Mouse (Mus musculus): ENCODE data around the gene Acvr1.

The Acvr1 gene

DNA sequence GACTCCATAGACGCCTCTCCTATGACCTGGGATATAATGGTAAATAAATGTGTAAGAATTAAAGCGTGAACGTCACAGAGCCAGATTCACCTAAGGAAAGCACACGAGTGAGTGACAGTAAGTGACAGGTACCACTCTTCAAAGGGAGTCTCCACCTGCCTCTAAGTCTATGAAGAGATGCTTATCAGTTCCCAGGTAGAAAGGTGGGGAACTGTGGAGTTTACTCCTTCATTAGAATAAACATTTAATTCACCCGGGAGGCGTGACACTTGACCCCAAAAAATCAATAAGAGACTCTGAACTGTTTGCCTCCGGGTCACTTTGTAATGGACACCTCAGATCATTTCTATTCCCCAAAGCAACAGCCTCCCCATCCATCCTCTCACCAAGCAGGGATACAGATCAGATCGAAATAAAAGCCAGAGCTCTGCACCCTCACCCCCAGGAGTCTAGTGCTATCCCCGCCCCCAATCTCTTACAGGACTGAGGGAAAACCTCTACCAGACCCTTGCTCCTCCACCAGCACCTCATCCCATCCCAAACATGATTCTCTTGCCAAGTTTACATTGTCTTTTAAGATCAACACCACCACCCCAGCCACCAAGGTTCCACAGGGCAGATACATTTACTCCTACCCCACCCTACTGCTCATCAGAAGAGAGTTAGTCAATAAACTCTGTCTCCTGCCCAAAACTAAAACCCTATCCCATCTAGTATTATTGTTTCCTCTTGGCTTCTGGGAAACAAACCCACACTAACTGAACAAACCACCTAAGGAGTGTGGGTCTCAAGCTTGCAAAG lies 9.7 kb downstream of the Acvr1 start:
- no peak for DNase-seq (ENCODE audit: low spot score in 2 of 2)

DNA sequence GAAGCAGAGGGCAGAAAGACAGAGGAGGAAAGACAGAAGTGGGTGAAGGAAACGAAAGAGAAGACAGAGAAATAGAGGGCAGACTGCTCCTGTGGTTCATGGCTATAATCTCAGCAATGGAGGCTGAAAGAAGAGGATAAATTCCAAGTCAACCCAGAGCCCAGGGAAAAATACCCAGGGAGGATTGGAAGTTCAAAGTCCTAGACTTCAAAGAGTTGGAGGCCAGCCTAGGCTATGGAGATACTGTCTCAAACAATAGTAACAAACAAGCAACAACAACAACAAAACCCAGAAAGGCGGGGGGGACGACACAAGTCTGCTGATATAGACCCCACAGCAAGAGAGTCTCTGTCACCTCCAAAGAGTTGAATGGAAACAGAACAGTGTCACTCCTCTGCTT lies 14.7 kb downstream of the Acvr1 start:
- no peak for DNase-seq (ENCODE audit: low spot score in 2 of 2)

DNA sequence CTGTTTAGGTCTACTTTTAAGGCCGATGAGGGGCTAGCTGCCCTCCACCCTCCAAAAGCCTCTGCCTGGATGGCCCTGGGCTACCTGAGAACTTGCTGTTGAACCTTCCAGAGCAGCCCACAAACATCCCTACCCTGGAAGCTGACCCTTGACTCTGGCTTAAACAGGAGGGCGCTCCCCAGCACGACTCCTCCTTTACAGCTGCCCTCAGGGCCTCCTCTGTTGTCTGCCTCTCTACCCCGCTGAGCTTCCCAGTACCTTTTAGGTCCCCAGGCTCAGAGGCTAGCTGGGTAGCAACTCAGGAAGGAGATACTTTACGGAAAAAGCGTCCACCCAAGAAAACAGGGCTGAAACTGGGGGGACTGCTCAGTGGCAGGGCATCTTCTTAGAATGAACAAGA lies 15.1 kb downstream of the Acvr1 start:
- DNase-seq (ENCODE audit: low spot score in 2 of 2), result no peak

DNA sequence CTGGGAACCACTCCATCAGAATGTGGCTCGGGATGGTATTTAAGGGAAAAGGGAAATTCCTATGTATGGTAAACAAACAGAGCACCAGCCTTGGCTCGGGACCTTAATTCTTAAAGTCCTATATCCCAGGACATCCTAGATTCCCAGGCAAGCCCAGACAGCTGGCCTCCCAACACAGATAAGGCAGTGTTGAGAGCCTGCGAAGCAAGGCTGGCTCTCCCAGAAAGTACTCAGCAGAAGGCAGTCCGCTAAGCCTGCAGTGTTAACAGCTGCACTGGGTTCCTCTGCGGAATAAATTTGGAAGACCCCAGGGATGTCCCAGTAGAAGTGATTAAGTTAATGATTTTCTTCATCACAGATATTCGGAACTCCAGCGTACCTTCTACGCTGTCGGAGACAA lies 16.5 kb downstream of the Acvr1 start:
- DNase-seq (ENCODE audit: low spot score in 2 of 2), result no peak

DNA sequence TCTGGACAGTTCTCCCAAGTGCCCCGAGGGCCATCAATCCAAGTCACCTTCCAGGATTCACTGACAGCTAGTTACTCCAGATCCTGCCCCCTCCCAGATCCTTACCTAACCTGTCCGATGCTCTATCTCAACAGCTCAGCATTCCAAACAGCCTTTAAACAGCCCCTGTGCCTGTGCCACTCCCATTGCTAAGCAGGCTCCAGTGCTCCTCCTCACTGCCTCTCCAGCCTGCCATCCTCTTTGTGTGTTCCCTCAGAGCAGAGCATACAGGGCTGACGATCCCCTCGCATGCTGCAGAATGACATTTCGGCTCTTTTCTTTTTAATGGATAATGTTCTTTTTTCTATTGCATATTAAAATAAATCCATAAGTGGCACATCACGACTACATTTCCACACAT lies 17.0 kb downstream of the Acvr1 start:
- DNase-seq (ENCODE audit: low spot score in 2 of 2), result no peak

DNA sequence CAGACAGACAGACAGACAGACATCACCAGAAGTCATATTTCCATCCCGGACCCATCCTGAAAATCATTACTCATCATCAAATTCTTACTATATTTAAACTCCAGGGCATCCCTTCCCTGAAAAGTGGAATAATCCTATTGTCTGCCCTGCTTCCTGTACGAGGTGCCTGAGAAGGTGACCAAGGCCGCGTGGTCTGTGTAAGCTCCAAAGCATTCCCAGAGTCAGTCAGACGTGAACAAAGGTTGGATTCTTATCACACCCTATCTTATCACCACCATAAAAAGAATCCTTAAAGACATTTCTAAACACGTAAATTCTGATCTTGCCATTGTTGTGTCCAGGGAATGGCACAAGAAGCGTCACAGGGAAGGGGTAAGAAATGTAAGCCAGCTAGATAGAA lies 18.0 kb downstream of the Acvr1 start:
- no peak for DNase-seq (ENCODE audit: low spot score in 2 of 2)

DNA sequence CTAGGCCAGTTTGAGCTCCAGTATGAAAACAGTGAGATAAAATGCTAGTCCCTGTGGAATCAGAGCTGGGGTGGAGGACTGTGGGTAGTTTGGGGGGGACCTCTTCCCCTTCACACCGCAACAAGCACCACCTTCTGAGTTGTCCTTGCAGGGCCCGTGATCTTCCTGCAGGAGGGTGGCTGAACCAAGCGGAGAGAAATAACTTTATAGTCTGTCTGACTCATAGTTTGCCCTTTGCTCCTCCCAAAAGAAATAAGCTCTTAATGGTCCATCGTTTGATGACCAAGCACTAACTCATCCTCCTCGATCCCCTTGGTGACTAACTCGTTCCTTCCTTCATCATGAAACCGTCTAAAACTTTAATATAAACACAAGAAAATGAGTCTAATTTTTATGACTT lies 20.7 kb downstream of the Acvr1 start:
- no peak for DNase-seq (ENCODE audit: low spot score in 2 of 2)

DNA sequence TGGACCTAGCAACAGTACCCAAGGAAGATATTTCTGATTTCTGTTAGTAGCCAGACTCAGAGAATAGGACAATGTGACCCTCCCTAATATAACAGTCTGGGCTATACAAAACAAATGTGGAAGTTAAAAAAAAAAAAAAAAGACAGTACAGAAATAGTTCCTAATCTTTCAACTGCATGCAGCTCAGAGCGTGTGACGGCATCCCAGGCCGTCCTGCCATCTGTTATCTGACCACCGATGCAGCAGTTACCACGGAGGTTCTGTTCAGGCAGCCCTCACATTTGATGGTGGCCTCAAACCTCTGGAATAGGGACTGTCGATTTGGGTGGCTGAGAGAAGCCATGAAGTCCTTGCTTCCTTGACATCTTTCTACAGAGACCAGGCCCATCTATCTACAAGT lies 22.6 kb downstream of the Acvr1 start:
- DNase-seq (ENCODE audit: low spot score in 2 of 2), result no peak

DNA sequence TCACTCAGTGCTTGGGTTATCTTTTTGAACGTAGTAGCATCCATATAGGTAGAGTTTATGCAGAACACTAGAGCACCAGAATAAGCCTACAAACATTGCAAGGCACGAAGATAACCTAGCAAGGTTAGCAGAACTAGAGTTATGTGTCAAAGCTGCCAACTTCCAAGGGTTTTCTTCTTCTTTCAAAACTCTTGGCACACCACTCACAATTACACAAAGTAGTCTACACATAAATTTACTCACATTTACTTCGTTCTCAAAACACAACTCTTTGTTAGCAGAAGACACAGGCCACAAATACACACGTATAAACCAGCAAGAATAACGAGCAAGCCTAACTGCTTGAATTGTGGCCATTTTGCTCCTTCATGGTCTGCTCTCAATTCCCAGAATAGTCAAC lies 23.7 kb downstream of the Acvr1 start:
- DNase-seq (ENCODE audit: low spot score in 2 of 2), result no peak

DNA sequence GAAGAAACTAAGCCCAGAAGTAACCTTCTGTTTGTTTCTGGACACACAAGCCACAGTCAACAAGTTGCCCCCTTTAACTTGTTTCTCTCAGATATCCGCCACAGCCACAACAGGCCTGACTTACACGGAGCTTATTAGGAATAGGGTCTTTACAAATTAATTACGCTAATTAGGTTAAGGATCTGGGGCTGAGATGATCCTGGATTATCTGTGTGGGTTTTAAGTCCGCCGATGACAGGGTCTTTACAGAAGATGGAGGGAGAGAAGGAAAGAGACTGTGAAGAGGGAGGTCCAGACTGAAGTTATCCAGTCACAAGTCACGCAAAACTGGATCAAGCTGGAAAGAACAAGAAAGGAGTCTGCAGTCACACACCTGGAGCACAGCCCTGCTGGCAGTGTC lies 28.8 kb downstream of the Acvr1 start:
- DNase-seq (ENCODE audit: low spot score in 2 of 2), result no peak

DNA sequence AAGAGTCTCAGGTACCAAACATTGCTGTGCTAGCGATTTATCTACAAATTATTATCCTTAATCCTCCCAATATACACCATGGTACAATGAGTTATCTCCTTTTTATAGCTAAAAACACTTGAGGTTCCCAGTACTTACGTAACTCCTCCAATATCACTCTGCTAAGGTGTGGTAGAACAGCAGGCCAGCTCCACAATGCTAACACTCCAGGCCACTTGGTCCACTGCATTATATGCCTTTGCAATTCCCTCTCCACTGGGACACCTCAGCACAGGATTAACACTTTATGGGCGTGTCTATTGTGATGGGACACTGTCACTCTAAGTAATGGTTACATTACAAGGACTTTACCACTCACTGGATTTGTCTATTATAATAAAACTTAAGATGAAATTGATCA lies 30.2 kb downstream of the Acvr1 start:
- no peak for DNase-seq (ENCODE audit: low spot score in 2 of 2)

DNA sequence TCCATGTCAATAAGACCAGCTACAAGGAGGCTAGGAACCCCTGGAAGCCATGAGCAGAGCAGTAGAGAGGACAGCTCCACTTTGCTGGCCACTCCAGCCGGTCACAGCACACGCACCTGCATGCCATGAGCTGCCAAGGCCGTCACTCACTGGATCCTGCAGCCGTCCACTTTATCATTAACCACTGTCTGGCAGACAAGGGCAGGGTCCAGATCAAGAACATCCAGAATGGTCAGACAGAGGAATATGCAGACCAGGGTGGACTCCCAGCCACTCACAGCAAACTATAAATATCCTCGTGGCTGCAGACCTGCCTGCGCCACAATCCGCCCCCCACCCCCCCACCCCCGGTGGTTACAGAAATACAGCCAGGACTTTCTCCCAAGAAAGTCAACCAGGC lies 31.7 kb downstream of the Acvr1 start:
- no peak for DNase-seq (ENCODE audit: low spot score in 2 of 2)

DNA sequence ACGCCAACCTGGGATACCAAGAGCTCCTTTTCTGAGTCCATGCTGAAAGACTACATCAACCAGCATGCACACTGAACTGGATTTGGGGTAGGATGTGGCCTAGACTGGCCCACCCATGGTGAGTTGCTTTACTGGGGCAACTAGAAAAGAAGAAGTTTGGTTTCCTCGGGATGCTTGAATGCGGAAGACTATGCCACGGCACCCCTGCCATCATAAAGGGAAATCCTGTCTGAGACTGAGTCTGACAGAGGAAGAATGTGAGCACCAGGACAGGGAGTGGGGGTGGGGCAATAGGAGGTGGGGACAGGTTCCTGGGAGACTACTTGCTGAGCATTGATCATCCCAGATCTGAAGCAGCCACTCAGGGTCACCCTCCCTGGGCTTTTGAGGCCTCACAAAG lies 32.6 kb downstream of the Acvr1 start:
- DNase-seq (ENCODE audit: low spot score in 2 of 2), result no peak

DNA sequence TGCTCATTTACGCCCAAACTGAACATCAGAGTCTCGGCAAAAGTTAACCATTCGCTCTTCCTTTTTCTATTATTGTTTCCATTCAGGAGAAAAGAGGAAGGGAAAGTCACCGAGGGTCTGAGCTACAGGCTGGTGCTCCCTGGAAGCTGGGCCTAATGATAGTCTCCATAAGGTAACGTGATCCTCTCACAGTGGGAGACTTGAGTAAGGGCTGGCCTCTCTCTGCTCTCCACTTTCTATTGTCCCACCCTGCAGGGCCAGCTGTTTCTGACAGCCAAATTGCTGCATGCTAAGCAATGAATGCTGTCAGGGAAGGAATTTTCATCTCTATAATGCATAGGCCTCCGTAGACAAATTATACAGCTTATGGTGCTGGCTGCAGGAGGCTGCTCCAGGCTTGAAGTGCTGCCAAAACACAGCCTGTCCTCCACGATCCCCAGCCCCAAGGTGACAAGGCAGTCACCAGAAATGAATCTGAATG lies 33.4 kb downstream of the Acvr1 start:
- no peak for DNase-seq (ENCODE audit: low spot score in 2 of 2)

DNA sequence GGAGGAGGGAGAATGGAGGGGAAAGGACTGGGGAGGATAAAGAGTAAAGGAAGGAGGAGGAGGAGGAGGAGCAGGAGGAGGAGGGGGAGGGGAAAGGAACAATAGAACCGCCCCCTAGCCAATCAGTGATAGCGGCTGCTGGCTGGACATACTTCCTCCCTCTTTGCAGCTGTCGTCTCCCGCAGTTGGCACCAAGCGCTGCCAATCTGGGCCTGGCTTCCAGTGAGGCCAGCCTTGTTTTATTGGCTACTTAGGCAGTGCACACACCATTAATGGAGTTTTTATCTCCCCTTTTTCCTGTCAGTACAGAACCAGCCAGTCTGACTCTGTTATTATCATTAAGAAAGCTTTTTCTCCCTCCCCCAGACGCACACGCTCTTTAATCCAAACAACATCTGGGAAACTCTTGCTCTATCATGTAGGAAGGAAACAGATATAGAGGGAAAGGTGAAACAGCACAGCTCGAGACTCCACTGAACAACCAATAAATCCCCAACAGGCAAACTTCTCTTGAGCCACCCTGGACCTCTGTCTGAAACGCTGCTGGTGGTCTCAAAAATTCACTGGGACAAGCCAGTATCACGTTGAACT lies 34.6 kb downstream of the Acvr1 start:
- DNase-seq (ENCODE audit: low spot score in 2 of 2), result peak; percentile 76 to 79

DNA sequence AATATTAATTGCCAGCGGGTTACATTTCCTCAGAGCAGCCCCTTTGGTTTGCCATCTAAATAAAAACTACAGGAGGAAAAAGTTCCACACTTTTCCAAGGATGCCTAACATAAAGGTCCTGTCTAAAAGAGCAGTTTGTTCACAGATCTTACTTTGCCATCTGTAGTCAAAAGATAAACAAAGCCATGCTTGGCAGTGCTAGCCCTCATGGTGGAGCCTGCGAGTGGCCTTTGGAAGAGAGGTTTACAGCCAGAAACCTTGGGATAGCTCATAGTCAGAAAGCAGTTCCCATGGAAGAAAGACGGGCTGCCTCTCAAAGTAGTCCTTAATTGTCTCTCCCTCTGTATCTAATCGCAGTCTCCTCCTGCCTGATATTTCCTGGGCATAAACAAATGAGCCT lies 36.4 kb downstream of the Acvr1 start:
- no peak for DNase-seq (ENCODE audit: low spot score in 2 of 2)

DNA sequence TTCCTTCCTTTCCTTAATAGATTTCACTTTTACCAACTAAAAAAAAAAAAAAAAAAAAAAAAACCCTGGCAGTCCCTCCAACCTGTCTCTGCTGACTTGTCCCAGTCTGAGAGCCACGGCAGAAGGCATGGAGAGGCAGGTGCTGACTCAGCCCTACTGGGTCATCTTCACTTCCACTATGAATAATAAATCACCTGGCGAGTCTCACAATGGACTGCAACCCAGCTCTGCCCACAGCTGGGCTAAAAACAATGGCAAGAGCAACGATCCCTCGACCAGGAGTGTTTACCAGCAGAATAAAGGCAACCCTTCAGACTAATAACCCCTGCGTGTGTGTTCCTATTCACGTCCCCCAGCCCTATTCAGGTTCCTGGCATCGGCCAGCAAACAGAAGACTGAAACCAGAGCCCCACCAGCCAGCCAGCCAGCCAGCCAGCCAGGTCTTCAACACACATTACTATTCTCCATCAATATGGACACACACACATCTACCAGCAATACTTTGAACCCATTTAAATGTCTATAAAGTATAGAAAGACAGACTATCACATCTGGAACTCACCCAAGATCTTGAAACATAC lies 37.0 kb downstream of the Acvr1 start:
- DNase-seq (ENCODE audit: low spot score in 2 of 2), result no peak

DNA sequence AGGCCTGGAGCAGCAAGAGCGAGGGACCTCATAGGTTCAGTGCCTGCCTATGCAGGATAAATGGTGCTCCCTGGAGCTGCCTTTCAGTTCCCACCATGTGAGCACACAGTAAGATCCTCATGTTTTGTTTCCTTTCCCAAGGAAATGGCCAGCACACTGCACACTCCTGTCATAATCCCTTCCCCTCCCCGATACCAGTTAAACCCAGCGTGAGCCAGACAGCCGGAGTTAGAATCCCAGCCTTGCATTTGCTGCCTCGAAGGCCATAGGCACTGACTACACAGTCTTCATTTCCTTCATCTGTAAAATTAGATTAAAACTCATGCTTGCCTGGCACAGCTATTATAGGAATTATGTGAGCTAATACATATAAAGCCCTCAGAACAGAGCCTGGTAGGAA lies 37.6 kb downstream of the Acvr1 start:
- DNase-seq (ENCODE audit: low spot score in 2 of 2), result no peak

DNA sequence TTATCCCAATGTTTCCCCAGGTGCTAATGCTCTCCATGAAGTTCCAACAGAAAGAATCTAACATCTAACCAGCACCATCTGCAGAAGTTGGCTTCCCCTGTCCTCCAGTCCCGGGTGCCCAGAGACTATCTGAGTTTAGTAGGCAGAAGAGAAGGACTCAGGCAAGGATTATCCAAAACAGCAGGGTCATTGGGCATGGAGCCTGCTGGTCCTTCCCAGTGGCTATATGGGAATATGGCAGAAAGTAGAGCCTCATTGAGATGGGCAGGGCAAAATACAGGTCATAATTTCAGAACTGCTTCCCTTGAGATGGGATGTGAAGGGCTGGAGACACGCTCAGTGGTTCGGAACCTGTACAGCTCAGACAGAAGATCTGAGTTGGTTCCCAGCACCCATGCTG lies 39.2 kb downstream of the Acvr1 start:
- no peak for DNase-seq (ENCODE audit: low spot score in 2 of 2)

DNA sequence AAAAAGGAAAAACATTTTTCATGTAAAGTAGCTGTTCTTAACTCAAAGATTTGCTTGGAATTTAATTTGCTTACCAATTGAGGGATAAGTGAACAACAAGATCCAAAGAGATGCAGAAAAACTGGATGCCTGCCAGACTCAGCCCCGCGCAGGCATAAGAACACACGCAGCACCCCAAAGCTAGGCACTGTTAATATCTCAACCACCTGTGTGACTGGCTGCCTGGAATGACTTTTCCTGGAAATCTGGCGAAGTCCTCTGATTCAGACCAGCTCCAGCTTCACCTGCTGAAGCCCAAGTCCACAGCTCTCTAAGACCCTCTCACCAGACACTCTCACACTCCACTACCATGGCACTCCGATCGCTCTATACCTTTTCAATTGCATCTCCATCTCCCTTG lies 42.6 kb downstream of the Acvr1 start:
- no peak for DNase-seq (ENCODE audit: low spot score in 2 of 2)

DNA sequence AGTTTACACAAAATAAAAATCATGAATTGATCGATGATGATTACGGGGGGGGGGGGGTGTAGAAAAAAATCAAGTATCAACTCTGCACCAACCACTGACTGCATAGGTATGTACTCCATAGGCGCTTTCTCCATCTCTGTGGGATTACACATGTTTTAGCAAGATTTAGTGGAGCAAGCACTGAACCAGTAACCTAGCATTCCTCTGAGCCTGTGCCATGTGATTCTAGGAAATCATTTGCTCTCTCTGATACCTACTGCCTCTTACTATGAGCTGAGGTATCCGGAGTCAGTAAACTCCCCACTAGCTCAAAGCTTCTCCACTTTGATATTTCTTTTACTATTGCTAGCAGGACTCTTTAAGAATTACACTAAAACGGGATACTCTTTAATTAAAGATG lies 43.1 kb downstream of the Acvr1 start:
- DNase-seq (ENCODE audit: low spot score in 2 of 2), result no peak

DNA sequence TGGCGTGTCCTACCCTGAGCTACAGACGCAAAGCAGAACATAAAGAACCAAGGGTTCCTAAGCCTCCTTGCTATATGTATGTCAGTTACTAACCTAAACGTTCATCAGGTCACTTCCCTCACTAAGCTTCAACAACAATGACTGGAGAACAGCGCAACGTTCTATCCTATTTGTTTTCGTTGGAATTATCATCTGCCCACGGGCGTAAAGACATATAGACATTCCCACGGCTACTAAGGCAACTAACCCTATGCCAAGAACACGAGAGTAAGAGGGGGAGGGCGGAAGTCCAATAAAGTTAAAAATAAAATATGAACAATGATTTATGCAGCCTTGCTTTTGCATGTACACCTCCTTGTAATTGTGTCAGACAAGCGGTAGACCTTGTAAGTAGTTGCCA lies 43.9 kb downstream of the Acvr1 start:
- DNase-seq (ENCODE audit: low spot score in 2 of 2), result no peak

DNA sequence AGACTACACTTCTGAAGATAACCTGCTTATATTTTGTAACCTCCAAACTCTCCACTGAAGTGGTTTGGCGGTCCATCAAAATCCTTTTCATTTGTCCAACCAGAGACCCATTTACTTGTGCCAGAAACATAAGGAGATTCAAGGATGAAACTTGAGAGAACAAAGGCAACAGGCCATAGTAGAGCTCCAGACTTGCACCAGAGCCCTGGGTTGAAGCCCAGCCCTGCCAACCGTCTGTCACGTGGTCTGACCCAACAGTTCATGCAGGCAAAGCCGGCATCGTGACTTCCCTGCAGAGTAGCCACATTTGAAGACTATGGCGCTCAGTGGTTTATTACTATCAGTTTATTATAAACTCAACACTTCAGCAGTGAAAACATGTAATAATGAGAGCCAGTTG lies 45.3 kb downstream of the Acvr1 start:
- DNase-seq (ENCODE audit: low spot score in 2 of 2), result no peak

All from urinary bladder, postnatal 4 days (tissue).